Mouse (Mus musculus) adrenal gland, postnatal 36 days (tissue): ENCODE data around the gene Rsc1a1. TPM values are rescaled to one million over a fixed set of nuclear protein-coding genes. Genes with fewer than 3 reads are reported as not detected.

Source experiments
- DNase-seq, 2 experiments: peaks; one replicate each; pipeline ENCODE4 v3.0.0; 2021; ENCODE audit warnings: mixed read lengths in 1 of 2
- long read RNA-seq, 2 experiments: library from polyadenylated mRNA; stranded (forward); transcript quantifications; one replicate each; pipeline ENCODE4 v2.0.0; 2021; ENCODE audit warnings: borderline sequencing depth in 2 of 2
- total RNA-seq, 2 experiments: library from RNA; stranded (reverse); gene quantifications; 2 replicates each; pipeline ENCODE4 v1.2.3; 2021

Gene Rsc1a1
- 1 to 10 TPM in 1 of 2 experiments, not detected in 1; 2.4 TPM for total RNA-seq
- long read RNA-seq, experiment 1, partial matches to known transcripts = 0 of 1 reads
- long read RNA-seq, experiment 1, other reads (novel, unspliced or antisense) = 0 of 1 reads
- long read RNA-seq, experiment 2 = 0 reads

DNA sequence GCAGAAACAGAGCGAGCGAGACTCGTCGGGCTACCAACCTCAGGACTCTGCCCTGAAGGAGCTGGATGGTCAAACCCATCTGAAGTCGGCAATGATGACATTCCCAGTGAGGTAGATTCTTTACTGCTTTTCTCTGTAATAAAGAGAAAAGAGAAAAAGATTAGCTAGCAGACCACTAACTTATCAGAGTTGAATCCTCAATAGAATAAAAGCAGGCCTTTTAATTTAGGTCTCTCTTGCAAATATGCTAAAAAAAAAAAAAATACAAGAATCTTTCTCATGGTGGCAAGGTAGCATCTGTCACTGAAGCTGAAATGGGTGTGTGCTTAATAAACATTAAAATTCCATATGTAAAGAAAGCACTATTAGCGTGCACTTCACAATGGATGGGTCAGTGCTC, at the start of gene Rsc1a1:
Gene Rsc1a1 (minus strand): TSS at position 101 of the 400 bp plus-strand sequence.
- no peak for DNase-seq

DNA sequence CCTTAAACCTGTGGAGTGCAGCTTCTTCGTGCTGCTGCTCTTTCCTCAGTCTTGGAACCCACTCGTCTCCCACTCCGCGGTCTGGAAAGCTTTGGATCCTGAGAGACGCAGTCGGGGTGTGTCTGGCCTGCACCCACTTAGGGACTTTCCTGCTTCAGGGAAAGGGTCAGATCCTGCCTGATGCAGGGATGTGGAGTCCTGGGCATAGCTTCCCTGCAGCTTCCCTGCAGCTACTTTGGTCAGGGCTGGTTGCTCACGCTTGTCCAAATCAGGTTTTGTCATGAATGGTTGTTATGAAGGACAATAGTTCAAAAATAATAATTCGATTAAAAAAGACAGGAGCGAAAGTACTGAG, 49.8 kb upstream of the Rsc1a1 start:
- no peak for DNase-seq

DNA sequence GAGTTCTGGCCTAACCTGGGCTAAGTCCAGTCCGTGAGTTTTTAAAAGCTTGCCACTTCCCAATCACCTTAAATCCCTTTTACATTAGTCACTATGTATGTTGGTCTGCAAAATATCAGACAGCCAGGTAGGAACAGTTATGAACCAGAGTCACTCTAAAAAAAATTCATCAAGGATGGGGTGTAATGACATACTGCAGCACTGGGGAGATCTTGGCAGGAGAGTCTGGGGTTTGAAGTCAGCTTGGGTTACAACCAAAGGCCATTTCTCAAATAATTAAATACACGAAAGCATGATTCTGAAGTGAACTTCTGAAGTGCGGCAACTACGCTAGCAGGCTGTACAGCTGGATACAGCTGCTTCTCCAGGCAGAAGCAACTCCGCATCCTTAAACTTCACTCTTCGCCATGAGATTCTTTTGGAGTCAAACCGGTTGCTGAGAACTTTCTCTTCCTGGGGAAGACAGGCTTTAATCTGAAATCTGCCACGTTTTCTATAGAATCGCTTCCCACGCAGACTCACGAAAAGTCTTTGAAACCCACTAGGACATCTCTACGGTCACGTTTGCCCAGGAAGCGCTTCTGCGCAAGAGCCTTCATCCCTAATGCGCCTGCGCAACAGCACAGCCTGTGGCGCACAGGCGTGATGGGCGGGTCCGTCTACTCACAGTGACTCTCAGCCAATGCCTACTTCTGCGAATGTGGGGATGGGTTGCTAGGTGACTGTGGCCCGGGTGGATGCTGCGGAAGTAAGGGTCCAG, 49.2 kb upstream of the Rsc1a1 start:
- peak; percentile 92 to 93 for DNase-seq

DNA sequence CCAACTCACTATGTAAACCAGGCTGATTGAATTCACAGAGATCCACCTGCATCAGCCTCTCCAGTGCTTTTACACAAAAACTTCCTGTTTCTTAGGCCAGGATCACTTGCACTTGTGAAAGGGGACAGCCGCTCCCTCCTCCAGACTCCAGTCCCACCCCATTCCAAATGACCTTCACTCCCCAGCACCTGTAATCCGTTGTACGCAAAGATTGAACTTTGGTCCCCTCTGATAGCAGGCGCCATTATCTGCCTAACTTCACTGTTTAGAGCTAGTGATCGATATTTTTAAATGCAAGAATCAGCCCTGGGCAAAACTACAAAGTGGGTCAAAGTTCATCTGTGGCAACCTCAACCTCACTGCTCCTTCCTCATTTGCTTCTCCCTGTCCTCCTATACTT, 46.4 kb upstream of the Rsc1a1 start:
- no peak for DNase-seq

DNA sequence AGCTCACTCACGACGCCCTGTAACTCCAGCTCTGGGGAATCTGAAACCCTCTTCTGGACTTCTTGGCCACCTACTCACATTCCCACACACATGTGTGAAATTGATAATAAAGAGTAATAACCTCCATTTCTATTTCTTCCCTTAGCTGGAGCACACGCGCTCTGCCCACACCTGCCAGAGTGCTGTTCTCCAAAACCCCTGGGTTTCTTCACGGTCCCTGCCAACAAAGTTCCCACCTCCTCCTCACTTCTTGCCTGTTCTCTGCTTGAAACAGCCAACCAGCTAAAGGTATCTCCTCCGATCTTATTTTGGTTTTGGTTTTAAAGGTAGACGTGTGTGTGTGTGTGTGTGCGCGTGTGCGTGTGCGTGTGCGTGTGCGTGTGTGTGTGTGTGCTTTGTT, 45.0 kb upstream of the Rsc1a1 start:
- DNase-seq = no peak

DNA sequence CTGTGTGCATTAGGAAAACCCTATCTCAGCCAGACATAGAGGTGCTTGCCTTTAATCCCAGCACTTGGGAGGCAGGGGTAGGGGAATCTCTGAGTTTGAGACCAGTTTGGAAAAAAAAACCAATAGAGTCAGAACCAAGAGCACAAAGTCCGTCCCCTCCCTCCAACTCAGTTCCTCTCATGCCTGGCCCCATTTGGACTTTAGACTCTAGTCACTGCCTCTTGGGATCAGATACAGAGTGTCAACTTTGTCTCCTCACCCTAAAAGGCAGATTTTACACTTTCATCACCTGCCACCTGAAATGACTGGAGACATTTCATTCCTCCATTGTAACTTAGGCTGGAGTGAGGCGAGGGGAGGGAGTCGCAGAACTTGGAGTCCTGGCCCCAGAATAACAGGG, 43.9 kb upstream of the Rsc1a1 start:
- no peak for DNase-seq

DNA sequence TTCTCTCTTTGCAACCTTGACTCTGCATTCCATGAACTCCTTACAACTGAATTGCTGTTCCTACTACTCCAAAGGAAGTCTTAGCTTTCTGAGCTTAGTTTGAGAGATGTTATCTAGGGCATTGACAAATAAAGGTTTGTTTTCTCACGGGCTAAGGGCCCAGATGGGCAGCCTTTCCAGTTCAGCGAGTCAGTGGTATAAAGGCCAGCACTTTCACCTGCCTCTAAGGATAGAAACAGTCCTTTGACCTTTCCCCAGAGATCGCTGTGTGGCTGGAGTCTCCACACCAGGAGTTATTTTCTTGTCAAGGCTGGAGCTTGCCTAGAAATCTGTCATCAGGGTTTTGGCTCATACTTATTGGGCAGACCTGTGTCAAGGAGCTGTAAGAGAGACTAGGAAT, 40.3 kb upstream of the Rsc1a1 start:
- DNase-seq = no peak

DNA sequence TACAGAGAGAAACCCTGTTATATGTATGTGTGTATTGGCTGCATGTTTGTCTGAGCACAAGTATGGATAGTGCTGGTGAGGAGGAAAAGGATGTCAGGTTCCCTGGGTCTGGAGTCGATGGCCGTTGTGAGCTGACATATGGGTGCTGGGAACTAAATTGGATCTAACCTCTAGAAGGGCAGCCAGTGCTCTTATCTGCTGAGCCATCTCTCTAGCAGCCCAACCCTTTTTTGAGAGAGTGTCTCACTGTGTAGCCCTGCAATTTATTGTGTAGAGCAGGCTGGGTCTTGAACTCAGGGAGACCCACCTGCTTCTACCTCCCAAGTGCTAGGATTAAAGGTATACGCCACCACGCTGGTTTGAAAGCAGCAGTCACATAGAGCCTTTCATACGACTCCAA, 39.9 kb upstream of the Rsc1a1 start:
- no peak for DNase-seq

DNA sequence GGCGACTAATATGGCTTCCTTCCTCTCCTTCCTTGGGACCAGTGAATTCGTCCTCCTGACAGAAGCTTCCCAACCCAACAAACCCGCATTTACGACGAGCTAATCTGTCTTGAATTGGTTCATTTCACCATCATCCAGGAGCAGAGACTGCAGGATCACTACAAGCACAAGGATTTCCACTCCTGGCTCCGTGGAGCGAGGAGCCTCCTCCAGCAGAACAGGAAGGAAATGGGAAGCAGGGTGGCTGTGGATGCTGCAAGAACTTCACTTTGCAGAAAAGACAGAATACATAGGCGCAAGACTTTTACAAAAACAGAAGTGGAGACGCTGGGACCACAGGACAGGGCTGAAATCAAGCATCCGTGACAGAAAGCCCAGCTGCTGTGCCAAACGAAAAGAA, 39.2 kb upstream of the Rsc1a1 start:
- DNase-seq = no peak

DNA sequence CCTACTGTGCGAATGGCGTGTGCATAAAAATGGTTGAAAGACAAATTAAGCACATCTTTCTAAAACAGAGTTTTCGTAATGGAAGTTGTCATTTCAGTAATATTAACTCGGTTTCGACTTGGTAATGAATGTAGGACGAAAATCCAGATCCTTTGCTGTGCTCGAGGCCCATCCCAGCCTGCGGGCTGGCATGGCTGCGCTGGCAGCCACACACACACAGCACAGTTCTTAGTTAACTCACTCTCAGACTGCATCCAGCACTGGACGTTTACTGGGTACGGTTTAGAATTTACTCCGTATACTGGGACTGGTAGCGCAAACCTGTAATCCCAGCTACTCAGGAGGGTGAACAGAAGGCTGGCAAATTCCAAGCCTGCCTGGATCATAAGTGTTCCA, 38.3 kb upstream of the Rsc1a1 start:
- DNase-seq = no peak

DNA sequence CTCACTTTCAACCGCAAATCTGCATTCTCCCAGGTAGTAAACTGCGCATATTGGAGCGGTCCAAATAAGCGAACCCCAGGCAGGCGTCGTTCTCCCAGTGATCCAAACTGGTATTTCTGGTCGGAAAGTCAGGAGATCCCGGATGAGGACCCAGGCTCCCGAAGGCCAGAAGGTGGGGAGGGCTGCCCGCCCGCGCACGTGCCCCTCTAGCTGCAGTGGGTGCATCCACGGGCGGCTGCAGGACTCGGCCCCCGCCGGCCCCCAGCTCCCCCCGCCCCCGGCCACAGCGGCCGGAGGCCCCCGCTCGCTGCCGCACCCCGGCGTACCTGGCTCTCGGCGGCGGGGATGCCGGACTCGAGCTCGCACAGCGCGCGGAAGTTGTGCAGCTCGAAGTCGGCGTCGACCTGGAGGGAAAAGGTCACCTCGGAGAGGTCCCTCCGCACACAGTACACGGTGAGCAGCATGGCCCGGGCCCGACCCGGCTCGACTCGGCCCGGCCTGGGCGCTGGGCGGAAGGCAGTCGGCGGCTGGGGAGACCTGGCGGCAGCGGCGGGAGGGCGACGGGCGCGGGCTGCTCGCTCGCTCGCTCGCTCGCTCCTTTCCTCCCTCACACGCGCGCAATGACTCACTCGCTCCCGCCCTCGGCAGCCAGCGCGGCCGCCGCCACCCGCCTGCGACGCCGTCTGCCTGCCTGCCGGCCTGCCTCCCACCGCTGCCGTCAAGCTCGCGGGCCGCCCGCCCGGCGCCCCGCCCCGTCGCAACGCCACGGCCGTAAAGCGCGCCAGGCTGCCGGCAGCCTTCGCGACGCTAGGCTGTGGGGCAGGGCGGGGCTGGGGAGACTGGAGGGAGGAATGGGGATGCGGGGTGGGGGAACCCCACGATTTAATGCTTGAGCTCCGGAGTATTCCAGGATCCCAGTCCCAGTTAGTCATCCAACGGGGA, 37.6 kb upstream of the Rsc1a1 start, which contains the start of gene Ddi2:
Gene Ddi2 (minus strand): TSS at position 689 of the 942 bp plus-strand sequence.
- peak; percentile 96 to 98 for DNase-seq

DNA sequence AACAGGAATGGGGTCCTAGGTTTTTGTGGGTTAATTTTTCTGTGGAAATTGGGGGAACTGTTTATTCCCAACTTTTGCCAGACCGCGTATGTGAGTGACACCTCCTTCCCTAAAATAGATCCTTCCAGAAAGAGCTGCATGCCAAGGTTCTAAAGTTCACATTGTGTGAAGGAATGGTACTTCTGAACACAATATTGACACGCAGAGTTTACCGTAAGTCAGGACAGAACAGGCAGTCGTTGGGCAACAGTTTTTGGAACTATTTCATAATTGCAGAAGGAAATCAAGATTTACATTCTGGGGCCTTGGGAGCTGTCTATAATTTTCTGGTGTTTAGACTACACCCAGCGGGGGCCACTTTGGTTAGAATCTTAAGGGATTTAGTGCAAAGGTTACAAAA, 36.6 kb upstream of the Rsc1a1 start:
- DNase-seq = no peak

DNA sequence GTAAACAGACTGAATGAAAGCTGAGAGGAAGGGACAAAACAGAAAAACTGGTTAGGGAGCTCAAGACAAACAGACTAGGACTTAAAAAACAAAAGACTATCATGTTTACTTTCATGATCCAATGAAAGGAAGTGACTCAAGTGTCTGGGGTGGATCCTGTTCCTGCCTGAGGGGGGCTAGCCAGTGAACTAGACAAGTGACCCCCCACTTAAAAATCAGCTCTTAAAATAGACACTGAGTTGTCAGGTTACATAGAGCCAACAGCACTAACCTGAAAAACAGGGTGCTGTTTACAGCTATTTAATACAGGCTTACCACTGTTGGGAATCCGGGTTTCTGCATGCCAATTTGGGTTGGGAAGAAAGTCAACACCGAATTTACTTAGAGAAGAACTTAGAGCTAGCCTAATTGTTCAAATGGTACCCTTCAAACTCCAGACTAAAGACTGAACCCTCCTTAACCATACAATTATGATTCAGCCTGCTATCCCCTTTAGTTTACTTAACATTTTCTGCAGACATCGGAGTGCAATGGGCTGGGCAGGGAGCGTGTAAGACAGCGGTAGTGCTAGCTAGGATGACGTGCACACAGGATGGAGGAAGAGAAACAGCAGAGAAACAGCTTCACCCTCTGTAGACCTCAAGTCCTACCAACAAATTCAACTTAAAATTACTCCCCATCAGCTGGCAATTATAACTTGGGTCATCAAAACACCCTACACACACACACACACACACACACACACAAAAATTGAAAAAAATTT, 35.5 kb upstream of the Rsc1a1 start:
- DNase-seq = no peak

DNA sequence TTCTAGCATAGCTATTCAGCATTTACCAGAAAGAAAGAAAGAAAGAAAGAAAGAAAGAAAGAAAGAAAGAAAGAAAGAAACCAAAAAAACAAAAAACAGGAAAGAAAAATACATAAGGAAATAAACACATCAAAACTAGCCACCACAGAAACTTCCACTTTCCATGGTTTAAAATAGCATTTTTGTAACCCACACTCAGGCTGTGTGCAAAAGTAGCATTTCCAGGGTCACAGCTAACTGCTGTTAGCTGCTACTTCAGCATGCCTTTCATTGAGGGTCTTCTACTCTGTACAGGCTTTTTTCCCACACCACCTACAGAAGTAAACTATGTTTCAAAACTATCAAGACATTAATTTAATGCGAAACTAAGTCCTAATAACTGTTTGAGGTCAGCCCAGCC, 33.9 kb upstream of the Rsc1a1 start:
- no peak for DNase-seq

DNA sequence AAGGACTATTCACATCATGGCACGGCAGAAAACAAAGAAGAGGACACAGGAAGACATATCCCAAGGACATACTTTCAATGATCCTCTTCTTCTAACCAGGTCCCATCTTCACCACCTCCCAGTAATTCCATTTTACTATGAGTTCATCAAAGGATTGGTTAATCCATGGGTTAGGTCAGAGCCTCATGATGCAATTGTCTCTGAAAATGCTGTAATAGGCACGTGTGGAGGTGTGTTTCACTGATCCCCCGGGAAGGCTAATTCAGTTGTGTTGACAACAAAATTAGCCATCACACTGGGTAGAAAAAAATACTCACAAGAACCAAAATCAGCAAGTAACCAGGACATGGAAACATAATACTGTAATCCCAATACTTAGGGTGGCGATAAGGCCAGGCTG, 32.2 kb upstream of the Rsc1a1 start:
- no peak for DNase-seq

DNA sequence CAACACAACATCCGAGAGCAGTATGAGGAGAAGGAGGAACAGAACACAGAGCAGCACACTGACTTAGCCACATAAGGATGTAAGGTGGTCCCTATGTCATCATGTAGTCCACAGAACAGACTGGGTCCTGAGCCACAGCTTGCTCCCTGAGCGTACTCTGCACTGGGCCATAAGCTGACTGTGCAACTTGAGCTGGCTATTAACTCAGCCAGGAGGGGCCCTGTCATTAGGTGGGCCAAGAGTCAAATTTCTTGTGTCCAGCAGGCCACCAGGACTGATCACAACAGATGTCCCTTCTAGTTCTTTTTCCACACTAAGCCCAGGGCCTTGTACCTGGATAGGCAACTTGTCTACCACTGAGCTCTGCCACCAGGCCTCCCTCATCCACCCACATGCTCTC, 29.6 kb upstream of the Rsc1a1 start:
- DNase-seq = no peak

DNA sequence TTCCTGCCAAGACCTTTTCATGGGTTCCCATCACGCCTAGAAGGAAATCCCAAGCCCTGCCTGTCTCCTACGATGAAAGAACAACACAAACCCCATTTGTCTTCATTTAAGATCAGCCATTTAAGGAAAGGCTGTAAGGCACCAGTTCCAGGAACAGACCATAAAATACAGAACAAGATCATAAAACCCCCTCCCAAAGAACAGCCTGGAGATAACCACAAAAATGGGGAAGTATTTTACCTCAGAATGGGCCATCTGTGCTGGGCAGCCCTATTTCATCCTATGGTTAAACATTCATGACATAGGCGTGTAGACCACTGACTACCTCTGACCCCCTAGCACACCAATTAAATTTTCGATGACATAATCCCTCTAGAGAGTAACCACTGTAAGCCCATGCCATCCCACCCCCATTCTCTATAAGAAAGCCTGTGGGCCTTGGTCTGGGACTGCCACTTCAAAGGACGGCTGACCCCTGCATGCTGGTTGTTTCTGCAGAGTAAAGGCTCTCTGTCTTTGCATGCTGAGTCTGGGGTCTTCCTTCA, 28.3 kb upstream of the Rsc1a1 start:
- no peak for DNase-seq

DNA sequence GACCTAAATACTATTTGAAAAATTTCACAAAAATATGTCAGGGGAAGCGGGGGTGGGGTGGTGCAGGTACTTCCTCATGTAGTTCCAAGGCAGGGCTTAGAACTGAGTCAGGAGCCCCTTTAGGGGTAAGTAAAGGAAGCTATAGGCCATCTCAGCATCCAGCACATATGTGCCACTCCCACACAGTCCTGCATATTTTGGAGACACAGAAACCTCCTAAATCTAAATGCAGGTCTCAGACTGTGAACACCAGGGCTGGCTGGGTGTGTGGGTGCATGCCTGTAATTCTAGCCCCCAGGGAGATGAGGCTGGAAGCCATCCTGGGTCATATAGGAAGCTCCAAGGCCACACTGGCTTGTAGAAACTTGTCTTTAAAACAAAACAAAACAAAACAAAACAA, 25.9 kb upstream of the Rsc1a1 start:
- DNase-seq = no peak

DNA sequence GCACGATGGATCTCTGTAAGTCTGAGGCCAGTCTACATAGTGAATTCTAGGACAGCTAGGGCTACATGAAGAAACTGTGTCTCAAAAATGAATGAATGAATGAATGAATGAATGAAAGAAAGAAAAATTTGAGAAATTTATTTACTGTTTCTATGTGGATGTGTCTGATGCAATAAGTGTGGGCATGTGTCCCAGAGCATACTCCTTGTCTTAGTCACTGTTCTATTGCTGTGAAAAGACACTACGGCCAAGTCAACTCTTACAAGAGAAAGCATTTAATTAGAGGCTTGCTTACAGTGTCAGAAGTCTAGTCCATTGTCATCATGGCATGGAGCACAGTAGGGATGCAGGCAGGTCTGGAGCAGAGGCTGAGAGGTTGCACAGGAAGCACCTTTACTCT, 23.6 kb upstream of the Rsc1a1 start:
- no peak for DNase-seq

DNA sequence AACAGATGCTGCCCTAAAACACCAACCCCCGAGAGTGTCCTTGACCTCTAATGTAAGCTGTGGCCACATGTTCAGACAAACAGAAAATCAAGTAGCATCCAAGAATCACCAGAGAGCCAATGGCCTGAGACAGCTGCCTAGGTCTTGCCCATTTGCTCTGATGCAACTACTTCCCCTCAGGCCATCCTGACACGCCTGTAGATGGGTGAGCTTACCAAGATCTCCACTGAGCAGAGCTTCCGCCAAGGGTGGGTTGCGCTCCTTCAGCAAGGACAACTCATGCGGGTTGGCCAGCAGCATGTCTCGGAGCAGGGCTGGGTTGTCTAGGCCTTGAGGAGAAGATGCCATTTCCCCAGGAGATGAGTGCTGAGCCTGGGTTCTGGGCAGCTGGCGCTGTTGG, 22.6 kb upstream of the Rsc1a1 start:
- no peak for DNase-seq

DNA sequence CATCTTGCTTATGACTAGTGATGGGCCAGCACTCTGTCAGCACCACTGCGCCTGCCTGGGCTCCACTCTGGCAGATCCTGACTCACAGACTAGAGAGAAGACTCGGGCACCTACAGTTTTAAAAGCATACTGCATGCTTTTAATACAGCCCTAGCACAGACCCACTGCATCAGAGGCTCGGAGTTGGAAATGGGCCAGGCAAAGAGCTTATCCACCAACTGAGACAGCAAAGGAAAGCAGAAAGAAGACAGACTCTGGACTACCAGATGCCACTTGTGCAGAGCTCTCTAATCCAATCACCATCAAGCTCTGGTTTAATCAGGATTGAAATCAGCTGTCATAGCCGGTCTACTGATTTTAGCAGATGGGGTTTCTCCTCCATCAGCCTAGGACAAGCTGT, 19.9 kb upstream of the Rsc1a1 start:
- DNase-seq = peak; percentile 42 to 51

DNA sequence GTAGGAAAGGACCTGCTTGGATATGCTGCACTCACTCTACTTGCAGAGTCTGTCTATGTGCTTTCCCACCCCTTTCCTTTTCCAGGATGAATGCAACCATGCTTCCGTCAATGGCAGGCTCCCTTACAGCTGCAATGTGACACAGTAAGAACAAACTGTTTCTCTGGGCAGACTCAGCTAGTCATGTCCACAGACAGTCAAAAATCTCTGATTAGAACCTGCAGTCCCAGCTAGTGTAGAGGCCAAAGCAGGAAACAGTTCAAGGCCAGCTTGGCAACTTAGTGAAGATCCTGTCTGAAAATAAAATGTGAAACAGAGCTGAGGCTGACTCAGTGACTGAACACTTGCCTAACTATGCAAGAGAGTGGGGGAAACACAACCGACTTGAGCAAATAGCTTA, 19.2 kb upstream of the Rsc1a1 start:
- DNase-seq = peak; percentile 37 to 47
